Mouse (Mus musculus): ENCODE results near the gene Gcm2.

Gene Gcm2

DNA sequence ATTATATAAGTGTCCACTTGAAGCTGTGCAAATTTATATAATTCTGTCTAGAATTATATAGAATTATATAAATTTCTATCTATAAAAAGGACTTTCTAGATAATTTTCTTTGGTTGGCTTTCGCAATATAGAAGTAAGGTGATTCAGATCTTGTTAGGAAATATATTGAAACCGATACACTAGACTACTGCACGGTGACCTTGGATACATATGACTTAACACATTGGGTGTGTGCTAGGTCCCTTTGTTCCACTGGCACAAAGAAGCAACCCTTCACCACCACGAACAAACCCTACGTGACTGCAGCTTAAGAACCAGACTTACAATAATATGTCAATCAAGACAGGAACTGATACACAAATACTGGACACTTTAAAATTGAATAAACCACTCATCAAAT lies 31.0 kb downstream of the Gcm2 start:
- peak; percentile 61 for DNase-seq (ENCODE audit: low read depth)

DNA sequence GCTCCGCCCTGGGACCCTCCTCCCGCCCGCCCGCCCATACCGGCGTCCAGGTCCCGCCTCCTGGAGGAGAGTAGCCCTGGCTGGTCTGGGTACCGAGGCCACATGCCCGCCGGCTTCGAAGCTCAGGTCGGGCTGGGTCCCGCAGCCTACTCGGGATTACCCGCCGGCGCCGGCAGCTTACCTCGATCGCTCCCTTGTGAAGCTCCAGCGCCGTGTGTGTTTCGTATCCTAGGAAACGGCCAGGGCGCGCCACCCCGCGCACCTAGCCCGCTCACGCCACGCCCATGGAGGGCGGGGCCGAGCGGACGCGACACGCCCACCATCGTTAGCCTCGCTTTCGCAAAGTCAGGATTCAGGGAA lies 31.4 kb downstream of the Gcm2 start, which contains the start of gene Mak:
TSS of gene Mak (minus strand) at position 286 of the 360 bp plus-strand sequence.
- DNase-seq (ENCODE audit: low read depth), result no peak

DNA sequence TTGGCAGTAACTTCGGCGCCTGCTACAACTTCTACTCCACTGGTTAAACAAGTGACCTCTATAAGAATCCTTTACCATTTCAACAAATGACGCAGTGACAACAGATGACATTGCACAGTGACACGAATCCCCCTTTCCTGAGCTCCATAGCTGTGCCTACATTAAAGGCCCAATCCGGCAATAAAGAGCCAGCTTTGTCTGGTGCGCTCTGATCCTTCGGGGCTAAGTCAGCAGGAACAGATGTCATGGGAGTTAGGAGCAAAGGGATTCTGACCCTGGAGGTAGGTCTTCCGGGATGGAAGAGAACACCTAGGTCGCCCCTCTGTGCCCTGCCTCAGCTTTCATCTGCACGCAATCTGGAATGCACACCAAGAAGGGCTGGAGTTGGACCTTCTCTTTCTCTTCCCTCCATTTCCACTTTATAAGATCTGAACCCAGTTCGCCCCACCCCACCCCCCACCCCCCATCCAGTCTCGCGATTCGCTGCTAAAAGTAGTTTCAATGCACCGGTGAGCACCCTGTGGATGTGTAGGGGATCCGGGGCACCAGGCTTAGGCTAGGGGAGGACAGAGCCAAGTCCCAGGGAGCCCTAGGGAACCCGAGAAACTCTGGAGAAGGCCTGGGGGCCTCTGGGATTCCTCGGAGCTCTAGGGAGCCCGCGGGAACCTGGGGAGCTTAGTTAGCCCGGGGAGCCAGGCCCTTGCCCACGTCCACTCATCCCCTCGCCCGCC lies 32.0 kb downstream of the Gcm2 start:
- DNase-seq (ENCODE audit: low read depth), result no peak

DNA sequence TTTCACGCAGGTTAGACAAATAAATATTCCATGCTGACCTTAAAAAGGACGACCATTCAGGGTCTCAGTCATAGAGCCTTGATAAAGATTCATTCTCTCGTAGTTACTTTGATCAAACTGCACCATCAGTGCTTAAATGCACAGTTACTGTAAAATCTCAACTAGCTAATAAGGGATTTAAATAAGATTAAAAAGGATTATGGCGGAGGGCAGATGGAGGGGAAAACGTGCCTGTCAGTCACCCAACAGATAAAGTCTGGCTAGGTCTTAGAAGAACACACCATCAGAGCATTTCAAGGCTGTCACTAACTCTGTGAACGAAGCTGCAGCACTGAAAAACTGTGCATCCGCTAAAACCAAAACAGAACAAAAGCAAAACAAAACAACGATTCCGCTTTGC lies 32.9 kb downstream of the Gcm2 start:
- DNase-seq (ENCODE audit: low read depth), result no peak

DNA sequence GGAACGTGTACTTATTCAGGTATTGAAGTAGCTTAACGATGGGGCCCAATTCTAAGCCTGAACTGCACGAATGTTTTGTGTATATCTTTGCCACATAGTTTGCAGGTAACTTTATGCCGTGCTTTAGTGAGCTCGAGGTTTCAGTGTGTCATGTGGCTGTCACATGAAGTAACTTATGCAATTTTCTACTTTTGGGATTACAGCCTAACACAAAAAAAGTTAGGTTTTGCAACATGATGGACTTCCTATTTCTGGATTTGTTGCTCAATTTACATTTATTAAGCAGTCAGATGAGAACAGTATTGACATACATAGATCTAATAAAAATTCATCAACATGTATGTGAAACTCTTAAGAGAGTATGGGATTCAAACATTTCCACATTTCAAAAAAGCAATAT lies 37.0 kb downstream of the Gcm2 start:
- peak; percentile 29 for DNase-seq (ENCODE audit: low read depth)

DNA sequence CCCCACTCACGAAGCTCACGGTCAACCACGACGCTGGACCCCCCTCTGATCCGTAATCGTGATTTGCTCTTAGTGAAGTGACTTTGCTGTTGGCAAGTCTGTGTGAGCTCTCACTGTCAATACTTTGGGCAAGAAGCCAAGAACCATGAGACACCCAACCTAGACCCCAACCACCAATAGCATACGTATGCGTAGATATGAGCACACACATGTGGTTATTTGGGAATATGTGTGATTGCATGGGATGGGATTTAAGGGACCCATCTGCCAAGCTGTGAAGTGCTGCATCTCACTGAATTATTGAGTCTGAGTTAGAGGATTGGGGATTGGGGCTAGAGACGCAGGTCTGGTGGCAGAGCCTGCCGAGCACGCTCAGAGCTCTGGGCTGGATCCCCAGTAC lies 39.2 kb downstream of the Gcm2 start:
- DNase-seq (ENCODE audit: low read depth), result no peak

DNA sequence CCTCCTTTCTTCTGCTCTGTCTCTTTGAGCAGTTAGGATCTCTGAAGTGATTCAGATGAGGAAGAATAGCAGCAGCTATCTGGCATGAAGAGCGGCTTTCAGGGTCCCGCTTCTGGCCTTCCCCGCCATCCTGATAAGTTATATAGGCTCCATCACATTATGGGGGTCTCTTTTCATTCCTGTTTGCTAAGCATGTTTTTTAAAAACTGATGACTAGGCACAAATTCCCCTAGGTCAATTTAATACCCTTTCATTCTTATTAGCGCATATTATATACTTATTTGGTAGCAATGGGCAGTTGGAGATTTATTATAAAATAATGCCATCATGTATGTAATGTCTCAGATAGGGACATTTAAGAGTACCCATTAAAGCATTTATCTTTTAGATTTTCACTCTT lies 43.2 kb downstream of the Gcm2 start:
- DNase-seq (ENCODE audit: low read depth), result no peak

DNA sequence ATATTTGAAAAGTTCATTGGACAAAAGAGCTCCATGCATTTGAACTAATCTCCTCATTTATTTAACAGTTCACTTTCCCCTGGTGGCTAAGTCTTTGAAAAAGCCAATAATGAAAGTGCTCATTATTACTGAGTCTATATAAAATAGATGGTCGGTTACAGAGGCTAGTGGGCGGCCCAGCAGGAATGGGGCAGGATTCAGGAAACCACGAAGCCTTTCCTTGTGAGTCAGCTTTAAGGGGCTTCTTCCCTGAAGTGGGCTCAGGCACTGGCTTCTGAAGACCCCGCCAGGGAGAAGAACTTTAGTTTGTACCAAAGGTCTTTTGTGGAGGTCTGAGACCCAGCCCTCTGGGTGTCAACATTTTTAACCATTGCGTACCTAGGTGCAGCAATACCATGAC lies 58.9 kb downstream of the Gcm2 start:
- no peak for DNase-seq (ENCODE audit: low read depth)
